Mouse (Mus musculus): ENCODE data around the gene Igf1r. TPM values are rescaled to one million over a fixed set of nuclear protein-coding genes. Genes with fewer than 3 reads are reported as not detected.

Igf1r gene
- total RNA-seq, 2 experiments from 2014 or later: 8.0 to 8.3 TPM

DNA sequence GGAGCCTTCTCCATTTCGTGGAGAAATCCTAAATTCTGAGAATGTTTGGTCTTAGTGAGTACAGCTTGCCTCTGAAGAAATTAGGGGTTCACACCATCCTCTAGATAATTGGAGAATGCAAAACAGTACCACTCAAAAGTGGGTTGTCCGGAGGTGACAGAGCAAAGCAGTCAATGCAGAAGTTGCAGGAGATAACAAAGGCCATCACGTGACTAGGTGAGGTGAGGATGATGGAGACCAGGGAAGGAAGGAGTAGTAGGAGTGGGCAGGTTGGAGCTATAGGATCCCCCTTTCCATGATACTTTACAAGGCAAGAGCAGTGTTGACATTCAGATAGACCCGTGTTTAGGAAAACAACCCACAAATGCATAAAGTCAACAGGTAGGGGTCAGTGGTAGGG, 41.0 kb downstream of the Igf1r start:
- intact Hi-C loops (cut with DNase I): no loop called here
- no peak for DNase-seq
- TF ChIP-seq CTCF (IDR thresholded peaks at IDR 0.05): no peak
- H3K27ac ChIP-seq: no peak overlapping the region
- no peak overlapping the region for H3K4me3 ChIP-seq

DNA sequence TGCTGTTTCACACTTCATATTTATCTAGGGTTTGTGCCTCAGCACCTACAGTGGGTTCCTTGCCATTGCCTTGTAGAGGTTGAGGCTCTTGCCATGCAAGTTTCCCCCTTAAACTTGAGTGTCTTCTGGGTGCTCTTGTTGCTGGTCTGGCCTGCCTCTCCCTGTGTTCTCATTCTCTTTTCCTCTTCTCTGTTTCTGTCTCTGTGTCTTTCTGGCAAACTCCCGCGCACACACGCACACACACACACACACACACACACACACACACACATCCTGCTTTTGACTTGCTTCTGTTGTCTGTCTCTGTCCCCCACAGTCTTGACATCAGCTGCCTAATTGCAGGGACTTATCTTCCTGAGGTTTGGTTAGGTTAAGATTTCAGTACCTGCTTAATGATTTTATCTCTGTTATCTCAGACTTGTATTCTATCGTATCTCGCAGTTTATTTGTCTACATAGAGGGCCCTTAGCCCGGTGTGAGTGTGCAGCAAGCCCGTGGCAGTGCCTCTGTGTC, 41.8 kb downstream of the Igf1r start:
- DNase-seq: no peak
- Histone ChIP-seq H3K4me3 (no peak overlapping the region), H3K27ac (no peak overlapping the region)
- no peak for TF ChIP-seq CTCF (IDR thresholded peaks at IDR 0.05)
- intact Hi-C loops (cut with DNase I): no loop called here

DNA sequence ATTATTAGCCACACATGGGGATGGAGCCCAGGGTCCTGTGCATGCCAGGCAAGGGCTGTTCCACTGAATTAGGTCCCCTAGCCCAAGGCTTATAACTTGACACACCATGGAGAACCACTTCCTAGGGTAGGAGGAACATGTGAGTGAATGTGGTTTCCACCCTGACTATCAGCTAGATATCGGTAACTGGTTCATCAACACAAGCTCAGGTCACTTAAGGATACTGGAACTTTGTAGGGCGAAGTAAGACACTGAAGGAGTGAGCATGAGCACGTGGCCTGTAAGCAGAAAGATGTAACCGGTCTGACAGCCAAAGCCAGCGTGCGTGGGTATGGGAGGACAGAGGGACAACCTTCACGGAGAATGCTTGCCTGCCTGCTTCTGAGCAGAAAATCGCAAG, 42.6 kb downstream of the Igf1r start:
- H3K27ac ChIP-seq: no peak overlapping the region
- intact Hi-C loops (cut with DNase I): no loop called here
- no peak overlapping the region for H3K4me3 ChIP-seq
- TF ChIP-seq CTCF (IDR thresholded peaks at IDR 0.05): no peak
- no peak for DNase-seq

DNA sequence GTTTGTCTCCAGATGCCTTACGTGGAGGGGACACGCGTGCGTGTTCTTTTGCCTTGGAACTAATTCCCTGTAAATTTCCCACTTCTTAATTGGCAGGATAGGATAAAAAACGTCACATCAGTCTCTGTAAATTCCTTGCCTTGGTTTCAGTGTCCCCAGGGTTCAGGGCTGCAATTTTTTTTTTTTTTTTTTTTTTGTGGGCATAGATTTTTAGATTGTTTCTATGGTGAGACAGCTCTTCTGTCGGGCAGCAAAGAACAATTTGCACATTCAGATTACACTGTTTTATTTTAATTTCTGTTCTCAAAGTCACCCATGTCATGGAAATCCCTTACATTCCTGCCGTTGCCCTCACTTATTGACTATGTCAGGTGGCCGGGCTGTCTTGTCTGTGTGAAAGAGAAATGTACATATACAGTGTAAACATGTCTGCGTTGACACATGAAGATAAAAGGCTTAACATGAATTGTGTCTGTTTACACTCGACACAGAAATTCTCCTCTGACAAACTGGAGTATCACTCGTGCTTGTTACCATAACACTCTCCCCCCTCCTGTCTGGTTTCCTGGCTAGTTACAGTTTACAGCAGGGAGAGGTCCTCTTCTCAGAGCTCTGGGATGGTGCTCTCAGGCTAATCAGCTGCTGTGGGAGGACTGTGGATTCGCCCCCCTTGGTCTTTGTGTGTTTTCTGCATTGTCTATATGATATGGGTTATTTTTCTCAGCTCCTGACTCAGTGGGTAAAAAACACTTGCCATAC, 43.8 kb downstream of the Igf1r start:
- no peak overlapping the region for H3K4me3 ChIP-seq
- no peak for DNase-seq
- intact Hi-C loops (cut with DNase I): no loop called here
- no peak overlapping the region for H3K27ac ChIP-seq
- TF ChIP-seq CTCF (IDR thresholded peaks at IDR 0.05): no peak

DNA sequence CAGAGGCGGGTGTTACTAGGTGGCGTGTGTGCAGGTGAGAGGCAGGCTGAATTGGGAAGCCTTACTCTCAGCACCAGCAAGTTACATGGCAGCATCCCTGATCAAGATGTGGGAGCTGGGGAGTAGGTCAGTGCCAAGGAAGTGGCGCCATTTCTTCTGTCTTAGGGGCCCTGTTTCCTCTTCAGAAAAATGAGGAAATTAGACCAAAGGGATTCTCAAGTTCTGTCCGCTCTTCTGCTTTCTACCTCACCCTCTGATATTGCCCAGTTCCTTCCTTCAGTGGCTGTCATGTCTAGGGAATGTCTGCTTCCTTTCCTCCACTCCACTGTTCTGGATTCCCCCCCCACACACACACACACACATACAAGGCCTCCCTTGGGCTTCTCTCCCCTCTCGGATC, 48.6 kb downstream of the Igf1r start:
- H3K27ac ChIP-seq: no peak overlapping the region
- no peak overlapping the region for H3K4me3 ChIP-seq
- no peak for DNase-seq
- no peak for TF ChIP-seq CTCF (IDR thresholded peaks at IDR 0.05)
- intact Hi-C loops (cut with DNase I): no loop called here

GRCm38 (mm10) chr7:68006074-68006473, 53.4 kb downstream of the Igf1r start:
- DNase-seq: no peak
- TF ChIP-seq CTCF (IDR thresholded peaks at IDR 0.05): no peak
- Histone ChIP-seq H3K4me3 (no peak overlapping the region), H3K27ac (no peak overlapping the region)
- intact Hi-C loops (cut with DNase I): no loop called here

DNA sequence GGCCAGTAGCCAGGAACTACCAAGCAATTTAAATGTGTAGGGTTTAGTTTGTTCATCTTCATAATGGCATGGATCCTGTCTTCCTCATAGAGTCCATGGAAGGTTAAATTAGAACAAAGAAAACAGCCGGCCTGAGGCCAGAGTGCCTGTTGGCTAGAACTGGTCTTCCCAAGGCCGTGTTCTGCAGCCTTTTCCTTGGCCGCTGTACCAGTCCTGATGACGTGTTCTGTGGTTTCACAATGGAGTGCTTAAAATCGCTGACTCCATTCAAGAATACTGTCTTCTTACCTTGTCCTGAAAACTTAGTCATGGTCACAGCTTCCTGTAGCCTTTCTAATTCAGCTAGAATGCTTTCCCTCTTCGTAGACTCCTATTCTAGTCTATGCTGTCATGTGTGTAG, 53.9 kb downstream of the Igf1r start:
- intact Hi-C loops (cut with DNase I): no loop called here
- DNase-seq: peak; percentile 60
- TF ChIP-seq CTCF (IDR thresholded peaks at IDR 0.05): no peak
- Histone ChIP-seq H3K27ac (0 out of 2 replicates have a peak overlapping the region, but pooled peaks have one; percentile 24), H3K4me3 (no peak overlapping the region)

DNA sequence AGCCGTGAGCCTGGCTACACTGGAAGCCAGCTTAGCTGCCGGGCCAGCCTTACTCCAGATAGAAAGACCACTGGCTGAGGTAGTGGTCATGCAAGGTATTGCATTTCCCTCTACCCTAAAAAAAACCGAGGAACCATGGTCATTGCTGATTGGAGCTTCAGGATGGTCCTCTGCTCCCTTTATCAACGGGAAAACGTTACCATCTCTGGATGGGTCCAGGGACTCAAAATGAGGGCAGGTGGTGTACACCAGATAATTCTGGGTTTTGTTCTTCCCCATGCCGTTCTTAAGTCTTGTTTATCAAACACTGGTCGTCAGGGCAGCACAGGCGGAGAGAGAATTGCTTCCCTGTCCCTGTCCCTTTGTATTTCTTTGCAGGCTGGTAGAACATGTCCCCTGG, 57.0 kb downstream of the Igf1r start:
- intact Hi-C loops (cut with DNase I): no loop called here
- DNase-seq: no peak
- H3K4me3 ChIP-seq: no peak overlapping the region
- no peak for TF ChIP-seq CTCF (IDR thresholded peaks at IDR 0.05)
- peak overlapping the region; percentile 46; the same call in 1 of the 2 replicates for H3K27ac ChIP-seq

- DNase-seq: no peak
- H3K4me3 ChIP-seq: no peak overlapping the region
- H3K27ac ChIP-seq: peak overlapping the region; percentile 46; the same call in 1 of the 2 replicates
- intact Hi-C loops (cut with DNase I): no loop called here
- no peak for TF ChIP-seq CTCF (IDR thresholded peaks at IDR 0.05)
These were observed 57.5 kb downstream of the Igf1r start for GRCm38 (mm10) chr7:68010168-68010567.

GRCm38 (mm10) chr7:68010802-68011201, 58.2 kb downstream of the Igf1r start:
- intact Hi-C loops (cut with DNase I): no loop called here
- no peak for DNase-seq
- H3K27ac ChIP-seq: no peak overlapping the region
- no peak overlapping the region for H3K4me3 ChIP-seq
- no peak for TF ChIP-seq CTCF (IDR thresholded peaks at IDR 0.05)

DNA sequence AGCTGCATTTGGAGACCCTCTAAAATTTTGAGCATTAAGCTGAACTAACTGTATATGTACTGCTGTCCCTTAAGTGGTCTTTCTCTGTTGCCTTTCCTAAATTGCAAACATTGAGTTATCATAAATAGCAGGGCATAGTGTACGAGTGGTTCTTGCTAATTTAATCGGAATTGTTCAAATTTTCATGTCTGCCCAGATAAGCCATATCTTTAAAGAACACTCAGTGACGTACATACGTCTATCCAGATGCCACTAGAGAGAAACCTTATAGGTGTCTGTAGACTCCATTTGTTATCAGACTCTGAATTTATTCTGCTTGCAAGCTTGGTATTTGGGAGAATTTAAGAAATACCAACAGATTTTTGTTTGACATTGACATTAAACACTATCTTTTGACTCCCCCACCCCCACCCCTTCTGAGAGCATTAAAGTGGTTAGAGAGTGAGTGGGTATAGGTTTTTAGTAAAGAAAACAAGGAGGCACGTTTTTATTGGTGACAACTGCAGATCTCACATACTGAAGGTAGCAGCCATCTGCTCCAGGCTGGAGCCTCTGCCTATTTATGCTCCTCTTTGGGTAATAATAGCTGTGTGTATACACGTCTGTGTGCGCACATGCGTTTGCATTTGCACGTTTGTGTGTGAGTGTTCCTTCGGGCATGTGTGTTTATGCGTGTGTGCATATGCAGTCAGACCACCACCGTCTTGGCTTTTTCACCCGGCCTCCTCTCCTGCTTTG, 58.9 kb downstream of the Igf1r start:
- TF ChIP-seq CTCF (IDR thresholded peaks at IDR 0.05): no peak
- Histone ChIP-seq H3K27ac (no peak overlapping the region), H3K4me3 (no peak overlapping the region)
- DNase-seq: no peak
- intact Hi-C loops (cut with DNase I): no loop called here

DNA sequence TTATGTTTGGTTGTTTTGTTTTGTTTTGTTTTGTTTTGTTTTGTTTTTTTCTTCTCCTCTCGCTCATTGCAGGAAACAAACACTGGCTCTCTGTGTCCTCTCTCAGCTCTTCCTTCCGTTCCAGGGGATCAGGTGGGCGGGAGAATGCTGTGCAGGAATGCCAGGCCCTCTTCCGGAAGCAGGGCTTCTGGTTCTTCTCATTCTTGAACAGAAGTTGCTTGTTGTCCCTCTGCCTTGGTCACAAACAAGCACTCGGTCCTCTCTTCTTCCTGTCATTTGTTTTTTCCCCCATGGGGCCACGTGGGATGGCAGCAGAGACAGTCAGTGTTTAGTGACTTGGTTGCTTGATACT, 59.5 kb downstream of the Igf1r start:
- DNase-seq: no peak
- TF ChIP-seq CTCF (IDR thresholded peaks at IDR 0.05): no peak
- no peak overlapping the region for H3K27ac ChIP-seq
- intact Hi-C loops (cut with DNase I): no loop called here
- H3K4me3 ChIP-seq: no peak overlapping the region

DNA sequence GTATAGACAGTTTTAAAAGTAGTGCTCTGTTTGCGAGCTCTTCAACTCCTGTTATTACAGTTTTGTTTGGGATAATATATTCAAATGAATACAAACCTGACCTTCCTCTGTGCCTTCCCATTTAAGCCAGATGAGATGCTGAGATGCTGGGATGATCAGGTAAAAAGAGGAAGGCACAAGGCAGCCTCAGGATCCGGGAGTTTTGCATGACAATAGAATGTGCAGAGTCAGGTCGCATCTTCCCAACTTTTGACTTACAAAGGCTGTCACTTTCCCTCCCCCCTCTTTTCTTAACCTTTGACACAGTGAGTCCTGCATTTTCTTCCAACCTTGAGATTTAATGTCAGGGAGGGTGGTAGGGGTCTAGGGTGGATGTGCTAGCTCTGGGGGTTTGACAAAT, 61.9 kb downstream of the Igf1r start:
- H3K4me3 ChIP-seq: no peak overlapping the region
- intact Hi-C loops (cut with DNase I): no loop called here
- DNase-seq: no peak
- TF ChIP-seq CTCF (IDR thresholded peaks at IDR 0.05): no peak
- H3K27ac ChIP-seq: no peak overlapping the region

All from gastrocnemius, adult 2 months (tissue).